Mouse (Mus musculus): ENCODE data around the gene AC134908.4.

GRCm38 (mm10) chr17:25783861-25784574, 11.4 kb downstream of the AC134908.4 start:
- TF ChIP-seq CTCF (conservative IDR thresholded peaks at IDR 0.05; ENCODE audit: insufficient read depth, insufficient read length, low read depth, low read length) (no peak), POLR2A (IDR thresholded peaks at IDR 0.05; ENCODE audit: low read depth, low read length) (no peak)

All from kidney, adult 2 months (tissue).